Mouse (Mus musculus): ENCODE measurements around the gene Thy1. TPM values are rescaled to one million over a fixed set of nuclear protein-coding genes. Genes with fewer than 3 reads are reported as not detected.

Thy1 gene
- polyA plus RNA-seq (2014; fragmentation: Nextera tagmentation; extraction: Ambion mirVana): 1.8 and 2.4 TPM in 2 replicates

DNA sequence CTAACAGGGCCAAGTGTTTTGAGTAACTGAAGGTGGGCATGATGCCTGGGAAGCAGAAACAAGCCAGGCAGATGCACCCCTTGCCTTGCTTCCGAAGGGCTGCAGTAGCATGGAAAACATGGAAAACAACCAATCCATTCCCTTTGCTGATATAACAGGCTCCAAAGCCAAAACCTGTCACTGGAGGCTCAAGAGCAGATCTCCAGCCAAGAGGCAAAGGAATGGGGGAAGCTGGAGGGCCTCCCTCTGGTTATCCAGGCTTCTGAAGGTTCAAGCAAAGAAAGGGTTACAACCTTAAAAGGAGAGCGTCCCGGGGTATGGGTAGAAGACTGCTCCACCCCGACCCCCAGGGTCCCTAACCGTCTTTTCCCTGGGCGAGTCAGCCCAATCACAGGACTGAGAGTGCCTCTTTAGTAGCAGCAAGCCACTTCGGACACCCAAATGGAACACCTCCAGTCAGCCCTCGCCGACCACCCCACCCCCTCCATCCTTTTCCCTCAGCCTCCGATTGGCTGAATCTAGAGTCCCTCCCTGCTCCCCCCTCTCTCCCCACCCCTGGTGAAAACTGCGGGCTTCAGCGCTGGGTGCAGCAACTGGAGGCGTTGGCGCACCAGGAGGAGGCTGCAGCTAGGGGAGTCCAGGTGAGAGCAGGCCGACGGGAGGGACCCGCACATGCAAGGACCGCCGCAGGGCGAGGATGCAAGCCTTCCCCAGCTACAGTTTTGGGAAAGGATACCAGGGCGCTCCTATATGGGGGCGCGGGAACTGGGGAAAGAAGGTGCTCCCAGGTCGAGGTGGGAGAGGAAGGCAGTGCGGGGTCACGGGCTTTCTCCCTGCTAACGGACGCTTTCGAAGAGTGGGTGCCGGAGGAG, at the start of gene Thy1:
Thy1 (plus strand) TSS at position 549 of the 872 bp plus-strand sequence.
- ATAC-seq (replicated peaks; ENCODE audit: insufficient number of reproducible peaks, low FRiP score, low TSS enrichment, low read depth): peak; percentile 52; the same call in 1 of the 2 replicates
- Histone ChIP-seq H3K9me3 (replicated peaks; ENCODE audit: control insufficient read depth, low read length) (no peaks in the 10 kb centered on the region), H3K36me3 (replicated peaks; ENCODE audit: control insufficient read depth, insufficient read depth, low read depth, low read length) (no peaks in the 10 kb centered on the region), H3K27ac (replicated peaks; ENCODE audit: low read depth, low read length) (no peak within 1 kb of the TSS), H3K9ac (replicated peaks; ENCODE audit: low read length) (peak within 1 kb of the TSS; percentile 39), H3K27me3 (ENCODE audit: control insufficient read depth, insufficient read depth, low read length) (peaks cover 23% of the 10 kb centered on the region), H3K4me3 (ENCODE audit: low read depth, low read length) (peak within 1 kb of the TSS; percentile 33), H3K4me1 (ENCODE audit: control insufficient read depth, insufficient read depth, low read length) (peaks cover 2% of the 10 kb centered on the region; the same call in 1 of the 2 replicates), H3K4me2 (ENCODE audit: low read depth, low read length) (peak within 1 kb of the TSS; percentile 69)
- DNase-seq (ENCODE audit: low spot score): peak; percentile 47
- 1% methylated on average over 30 of the region's 30 CpGs for WGBS

DNA sequence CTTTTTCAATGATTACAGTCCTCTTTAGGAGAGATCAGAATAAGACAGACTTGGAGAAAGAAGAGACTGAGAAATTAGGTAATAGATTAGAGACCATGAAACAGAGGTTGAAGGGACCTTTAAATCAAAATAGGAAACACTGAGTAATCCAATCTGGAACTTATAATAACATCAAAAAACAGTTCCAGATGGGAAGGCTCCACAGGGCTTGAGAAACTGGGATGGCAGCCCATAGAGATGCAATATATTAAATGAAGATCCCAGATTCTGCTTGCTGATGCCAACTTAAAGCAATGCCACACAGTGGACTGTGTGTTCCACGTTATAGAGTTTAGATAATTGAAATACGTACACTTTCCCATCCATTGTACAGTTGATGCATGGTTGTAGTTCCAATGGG, 45.5 kb upstream of the Thy1 start:
- no peaks in the 10 kb centered on the region for H3K36me3 ChIP-seq (replicated peaks; ENCODE audit: control insufficient read depth, insufficient read depth, low read depth, low read length)
- H3K4me2 ChIP-seq (ENCODE audit: low read depth, low read length): no peak overlapping the region
- WGBS: 72% methylated on average over 2 of the region's 2 CpGs
- DNase-seq (ENCODE audit: low spot score) (peak; percentile 69), ATAC-seq (replicated peaks; ENCODE audit: insufficient number of reproducible peaks, low FRiP score, low TSS enrichment, low read depth) (no peak)
- 0 out of 2 replicates have a peak, but pooled peaks cover 3% of the 10 kb centered on the region for H3K4me1 ChIP-seq (ENCODE audit: control insufficient read depth, insufficient read depth, low read length)
- no peaks in the 10 kb centered on the region for H3K27me3 ChIP-seq (ENCODE audit: control insufficient read depth, insufficient read depth, low read length)
- H3K9ac ChIP-seq (replicated peaks; ENCODE audit: low read length): no peak overlapping the region
- H3K9me3 ChIP-seq (replicated peaks; ENCODE audit: control insufficient read depth, low read length): no peaks in the 10 kb centered on the region
- H3K27ac ChIP-seq (replicated peaks; ENCODE audit: low read depth, low read length): no peak overlapping the region
- no peak overlapping the region for H3K4me3 ChIP-seq (ENCODE audit: low read depth, low read length)

DNA sequence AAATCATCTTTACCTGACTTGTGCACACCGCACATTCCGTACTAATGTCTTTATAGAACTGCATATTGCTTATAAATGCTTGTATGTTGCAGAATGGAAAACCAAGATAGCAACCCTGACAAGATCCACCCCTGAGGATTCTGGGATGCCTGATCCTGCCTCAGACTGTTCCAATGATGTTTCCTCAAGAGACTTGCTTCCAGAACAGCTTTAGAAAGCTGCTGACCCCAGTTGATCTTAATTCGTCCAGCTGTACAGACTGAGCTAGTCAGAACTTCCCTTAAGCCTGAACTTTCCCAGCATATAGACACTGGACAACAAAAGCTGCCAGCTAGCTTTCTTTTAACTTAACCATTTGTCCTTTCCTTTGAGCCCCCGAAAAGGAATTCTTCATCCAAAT, 44.3 kb upstream of the Thy1 start:
- DNase-seq (ENCODE audit: low spot score): no peak
- Histone ChIP-seq H3K27me3 (ENCODE audit: control insufficient read depth, insufficient read depth, low read length) (no peaks in the 10 kb centered on the region), H3K27ac (replicated peaks; ENCODE audit: low read depth, low read length) (no peak overlapping the region), H3K4me2 (ENCODE audit: low read depth, low read length) (no peak overlapping the region), H3K9me3 (replicated peaks; ENCODE audit: control insufficient read depth, low read length) (no peaks in the 10 kb centered on the region), H3K36me3 (replicated peaks; ENCODE audit: control insufficient read depth, insufficient read depth, low read depth, low read length) (no peaks in the 10 kb centered on the region), H3K9ac (replicated peaks; ENCODE audit: low read length) (no peak overlapping the region), H3K4me1 (ENCODE audit: control insufficient read depth, insufficient read depth, low read length) (no peaks in the 10 kb centered on the region), H3K4me3 (ENCODE audit: low read depth, low read length) (no peak overlapping the region)
- 63% methylated on average over 4 of the region's 4 CpGs for WGBS
- ATAC-seq (replicated peaks; ENCODE audit: insufficient number of reproducible peaks, low FRiP score, low TSS enrichment, low read depth): no peak

DNA sequence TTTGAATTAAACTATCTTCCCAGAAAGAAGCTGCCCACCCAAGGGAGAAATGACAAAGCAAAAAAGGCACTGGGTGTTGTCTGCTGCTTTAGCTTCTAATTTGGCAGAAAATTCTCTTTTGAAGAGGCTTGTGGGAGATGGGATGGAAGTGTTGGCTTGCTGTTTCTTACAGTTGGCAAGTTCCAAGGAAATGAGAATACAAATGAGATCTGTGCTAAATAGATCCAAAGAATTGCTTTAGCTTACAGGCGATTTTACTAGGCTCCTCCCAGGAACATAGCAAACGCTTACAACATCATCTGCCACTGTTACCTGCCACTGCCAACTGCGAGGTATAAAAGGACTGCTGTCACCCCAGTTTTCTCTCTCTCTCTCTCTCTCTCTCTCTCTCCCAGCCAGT, 38.8 kb upstream of the Thy1 start:
- WGBS: 65% methylated on average over 3 of the region's 3 CpGs
- no peak overlapping the region for H3K4me3 ChIP-seq (ENCODE audit: low read depth, low read length)
- H3K9me3 ChIP-seq (replicated peaks; ENCODE audit: control insufficient read depth, low read length): no peaks in the 10 kb centered on the region
- DNase-seq (ENCODE audit: low spot score) (no peak), ATAC-seq (replicated peaks; ENCODE audit: insufficient number of reproducible peaks, low FRiP score, low TSS enrichment, low read depth) (no peak)
- H3K27ac ChIP-seq (replicated peaks; ENCODE audit: low read depth, low read length): no peak overlapping the region
- H3K27me3 ChIP-seq (ENCODE audit: control insufficient read depth, insufficient read depth, low read length): no peaks in the 10 kb centered on the region
- H3K9ac ChIP-seq (replicated peaks; ENCODE audit: low read length): no peak overlapping the region
- no peak overlapping the region for H3K4me2 ChIP-seq (ENCODE audit: low read depth, low read length)
- H3K36me3 ChIP-seq (replicated peaks; ENCODE audit: control insufficient read depth, insufficient read depth, low read depth, low read length): no peaks in the 10 kb centered on the region
- no peaks in the 10 kb centered on the region for H3K4me1 ChIP-seq (ENCODE audit: control insufficient read depth, insufficient read depth, low read length)

DNA sequence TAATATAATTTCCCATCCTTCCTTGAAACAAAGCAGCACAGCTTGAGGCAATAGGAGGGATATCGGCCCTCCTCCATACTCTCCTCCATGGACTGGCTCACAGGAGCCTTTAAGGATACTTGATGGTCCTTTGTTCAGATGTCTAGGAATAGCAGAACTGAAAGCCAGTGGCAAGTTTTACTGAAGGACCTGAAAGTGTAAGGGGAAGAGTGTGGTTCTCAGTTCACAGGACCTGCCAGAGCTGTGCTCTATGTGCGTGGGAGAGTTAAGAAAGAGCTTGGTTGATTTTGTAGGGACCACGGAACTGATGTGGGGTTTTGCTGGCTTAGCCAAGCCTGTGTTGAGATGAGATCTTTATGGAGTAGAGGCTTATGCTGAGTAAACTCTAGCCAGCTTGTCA, 37.9 kb upstream of the Thy1 start:
- no peaks in the 10 kb centered on the region for H3K9me3 ChIP-seq (replicated peaks; ENCODE audit: control insufficient read depth, low read length)
- H3K36me3 ChIP-seq (replicated peaks; ENCODE audit: control insufficient read depth, insufficient read depth, low read depth, low read length): no peaks in the 10 kb centered on the region
- WGBS: 90% methylated on average over 3 of the region's 3 CpGs
- H3K4me3 ChIP-seq (ENCODE audit: low read depth, low read length): no peak overlapping the region
- H3K27me3 ChIP-seq (ENCODE audit: control insufficient read depth, insufficient read depth, low read length): no peaks in the 10 kb centered on the region
- DNase-seq (ENCODE audit: low spot score): no peak
- no peak overlapping the region for H3K9ac ChIP-seq (replicated peaks; ENCODE audit: low read length)
- H3K4me1 ChIP-seq (ENCODE audit: control insufficient read depth, insufficient read depth, low read length): no peaks in the 10 kb centered on the region
- no peak overlapping the region for H3K27ac ChIP-seq (replicated peaks; ENCODE audit: low read depth, low read length)
- ATAC-seq (replicated peaks; ENCODE audit: insufficient number of reproducible peaks, low FRiP score, low TSS enrichment, low read depth): no peak
- no peak overlapping the region for H3K4me2 ChIP-seq (ENCODE audit: low read depth, low read length)

DNA sequence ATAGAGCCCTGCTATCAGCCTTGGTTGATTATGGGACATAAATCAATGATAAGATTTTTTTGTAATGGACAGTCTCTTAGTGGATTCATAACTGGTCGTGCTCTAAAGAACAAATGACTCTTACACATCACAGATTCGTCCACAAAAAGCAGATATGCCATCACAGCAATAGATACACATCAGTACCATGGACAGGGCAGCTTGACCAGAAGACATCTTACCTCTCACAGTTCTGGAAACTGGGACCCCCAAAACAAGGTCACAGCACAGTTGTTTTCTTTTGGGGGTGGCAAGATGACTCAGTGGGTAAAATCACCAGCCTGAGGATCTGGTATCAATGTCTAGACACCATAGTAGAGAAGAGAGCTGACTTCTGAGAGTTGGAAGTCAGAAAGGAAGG, 35.9 kb upstream of the Thy1 start:
- H3K9ac ChIP-seq (replicated peaks; ENCODE audit: low read length): no peak overlapping the region

DNA sequence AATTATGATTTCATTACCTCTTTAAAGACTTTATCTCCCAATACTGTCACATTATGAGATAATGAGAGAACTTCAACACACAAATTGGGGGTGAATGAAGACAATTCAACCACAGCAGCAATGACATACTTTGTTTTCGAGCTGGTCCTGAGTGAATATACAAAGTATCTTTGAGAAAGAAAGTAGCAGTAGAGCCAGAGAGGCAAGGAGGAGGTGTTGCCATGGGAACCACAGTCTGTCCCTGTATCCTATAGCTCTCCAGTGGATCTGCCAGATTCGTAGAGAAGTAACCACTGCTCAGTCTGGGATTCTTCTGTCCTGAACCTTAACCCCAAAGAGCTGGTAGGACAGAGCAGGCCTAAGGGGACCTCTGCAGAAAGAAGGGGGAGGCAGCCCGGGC, 35.2 kb upstream of the Thy1 start:
- Histone ChIP-seq H3K36me3 (replicated peaks; ENCODE audit: control insufficient read depth, insufficient read depth, low read depth, low read length) (no peaks in the 10 kb centered on the region), H3K9ac (replicated peaks; ENCODE audit: low read length) (no peak overlapping the region), H3K4me2 (ENCODE audit: low read depth, low read length) (no peak overlapping the region), H3K4me3 (ENCODE audit: low read depth, low read length) (no peak overlapping the region), H3K27me3 (ENCODE audit: control insufficient read depth, insufficient read depth, low read length) (no peaks in the 10 kb centered on the region), H3K4me1 (ENCODE audit: control insufficient read depth, insufficient read depth, low read length) (no peaks in the 10 kb centered on the region), H3K27ac (replicated peaks; ENCODE audit: low read depth, low read length) (no peak overlapping the region), H3K9me3 (replicated peaks; ENCODE audit: control insufficient read depth, low read length) (no peaks in the 10 kb centered on the region)
- no peak for DNase-seq (ENCODE audit: low spot score)
- WGBS: 68% methylated on average over 3 of the region's 3 CpGs
- ATAC-seq (replicated peaks; ENCODE audit: insufficient number of reproducible peaks, low FRiP score, low TSS enrichment, low read depth): no peak

More for the DNA sequence above, 35.9 kb upstream of the Thy1 start:
- Histone ChIP-seq H3K9me3 (replicated peaks; ENCODE audit: control insufficient read depth, low read length) (no peaks in the 10 kb centered on the region), H3K4me2 (ENCODE audit: low read depth, low read length) (no peak overlapping the region), H3K27ac (replicated peaks; ENCODE audit: low read depth, low read length) (no peak overlapping the region), H3K36me3 (replicated peaks; ENCODE audit: control insufficient read depth, insufficient read depth, low read depth, low read length) (no peaks in the 10 kb centered on the region), H3K4me3 (ENCODE audit: low read depth, low read length) (no peak overlapping the region), H3K4me1 (ENCODE audit: control insufficient read depth, insufficient read depth, low read length) (no peaks in the 10 kb centered on the region), H3K27me3 (ENCODE audit: control insufficient read depth, insufficient read depth, low read length) (no peaks in the 10 kb centered on the region)
- DNase-seq (ENCODE audit: low spot score) (peak; percentile 39), ATAC-seq (replicated peaks; ENCODE audit: insufficient number of reproducible peaks, low FRiP score, low TSS enrichment, low read depth) (no peak)
- 71% methylated on average over 2 of the region's 2 CpGs for WGBS

DNA sequence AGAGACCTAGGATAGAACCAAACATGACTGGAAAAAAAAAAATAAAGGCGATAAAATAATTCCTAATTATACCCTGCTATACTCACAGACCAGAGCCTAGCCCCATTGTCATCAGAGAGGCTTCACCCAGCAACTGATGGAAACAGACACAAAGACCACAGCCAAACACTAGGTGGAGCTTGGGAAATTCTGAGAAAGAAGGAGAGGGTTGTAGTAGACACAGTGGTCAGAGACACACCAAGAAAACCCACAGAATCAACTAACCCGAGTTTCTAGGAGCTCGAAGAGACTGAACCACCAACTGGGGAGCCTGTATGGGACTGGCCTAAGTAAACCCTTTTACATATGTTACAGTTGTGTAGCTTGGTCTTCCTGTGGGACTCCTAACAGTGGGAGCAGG, 32.3 kb upstream of the Thy1 start:
- no peak for DNase-seq (ENCODE audit: low spot score)
- Histone ChIP-seq H3K27ac (replicated peaks; ENCODE audit: low read depth, low read length) (no peak overlapping the region), H3K36me3 (replicated peaks; ENCODE audit: control insufficient read depth, insufficient read depth, low read depth, low read length) (no peaks in the 10 kb centered on the region), H3K4me2 (ENCODE audit: low read depth, low read length) (no peak overlapping the region), H3K9me3 (replicated peaks; ENCODE audit: control insufficient read depth, low read length) (no peaks in the 10 kb centered on the region), H3K4me3 (ENCODE audit: low read depth, low read length) (no peak overlapping the region), H3K4me1 (ENCODE audit: control insufficient read depth, insufficient read depth, low read length) (no peaks in the 10 kb centered on the region), H3K9ac (replicated peaks; ENCODE audit: low read length) (no peak overlapping the region), H3K27me3 (ENCODE audit: control insufficient read depth, insufficient read depth, low read length) (no peaks in the 10 kb centered on the region)
- ATAC-seq (replicated peaks; ENCODE audit: insufficient number of reproducible peaks, low FRiP score, low TSS enrichment, low read depth): no peak
- WGBS: 80% methylated on average over 3 of the region's 3 CpGs

Measured in embryonic facial prominence, embryonic 11.5 days (tissue).